Mouse (Mus musculus) stomach, postnatal 0 days (tissue): ENCODE data around the gene Dlg5.

ENCODE experiments used
- CTCF ChIP-seq: IDR thresholded peaks from 2 replicates; pipeline ENCODE4 v1.5.1; 2016; ENCODE audit warnings: antibody characterized with exemption, low read depth, mild to moderate bottlenecking, moderate library complexity
- EP300 ChIP-seq: optimal IDR thresholded peaks from 2 replicates; pipeline ENCODE3; 2016; ENCODE audit warnings: antibody characterized with exemption

GRCm38 (mm10) chr14:24214436-24214835, 31.3 kb downstream of the Dlg5 start:
- TF ChIP-seq CTCF (no peak), EP300 (no peak)
